Mouse (Mus musculus): Measurements from ENCODE around the gene Syt12. TPM values are rescaled to one million over a fixed set of nuclear protein-coding genes. Genes with fewer than 3 reads are reported as not detected.
A peak's percentile ranks its signal among the peaks of the same experiment; 100 is the strongest.

Syt12 gene
- polyA plus RNA-seq, 1 experiment = 41.8 TPM

GRCm38 (mm10) chr19:4447445-4447844 lies 29.8 kb downstream of the Syt12 start:
- 84% methylated on average over 9 of the region's 9 CpGs for WGBS
- Histone ChIP-seq H3K27ac (ENCODE audit: insufficient read depth, low read depth, low read length) (no peak overlapping the region), H3K4me1 (ENCODE audit: control insufficient read depth, insufficient read depth, insufficient read length, low read length) (0 out of 2 replicates have a peak, but pooled peaks cover 2% of the 10 kb centered on the region), H3K36me3 (ENCODE audit: control insufficient read depth, insufficient read depth, low read length) (no peaks in the 10 kb centered on the region), H3K4me3 (ENCODE audit: low read depth, low read length) (no peak overlapping the region), H3K27me3 (ENCODE audit: control insufficient read depth, insufficient read depth, low read length) (no peaks in the 10 kb centered on the region)
- TF ChIP-seq CTCF (IDR thresholded peaks at IDR 0.05; ENCODE audit: extremely low read depth, insufficient read length, insufficient replicate concordance, low read depth, low read length) (no peak), POLR2A (IDR thresholded peaks at IDR 0.05; ENCODE audit: low read depth, low read length) (no peak)

DNA sequence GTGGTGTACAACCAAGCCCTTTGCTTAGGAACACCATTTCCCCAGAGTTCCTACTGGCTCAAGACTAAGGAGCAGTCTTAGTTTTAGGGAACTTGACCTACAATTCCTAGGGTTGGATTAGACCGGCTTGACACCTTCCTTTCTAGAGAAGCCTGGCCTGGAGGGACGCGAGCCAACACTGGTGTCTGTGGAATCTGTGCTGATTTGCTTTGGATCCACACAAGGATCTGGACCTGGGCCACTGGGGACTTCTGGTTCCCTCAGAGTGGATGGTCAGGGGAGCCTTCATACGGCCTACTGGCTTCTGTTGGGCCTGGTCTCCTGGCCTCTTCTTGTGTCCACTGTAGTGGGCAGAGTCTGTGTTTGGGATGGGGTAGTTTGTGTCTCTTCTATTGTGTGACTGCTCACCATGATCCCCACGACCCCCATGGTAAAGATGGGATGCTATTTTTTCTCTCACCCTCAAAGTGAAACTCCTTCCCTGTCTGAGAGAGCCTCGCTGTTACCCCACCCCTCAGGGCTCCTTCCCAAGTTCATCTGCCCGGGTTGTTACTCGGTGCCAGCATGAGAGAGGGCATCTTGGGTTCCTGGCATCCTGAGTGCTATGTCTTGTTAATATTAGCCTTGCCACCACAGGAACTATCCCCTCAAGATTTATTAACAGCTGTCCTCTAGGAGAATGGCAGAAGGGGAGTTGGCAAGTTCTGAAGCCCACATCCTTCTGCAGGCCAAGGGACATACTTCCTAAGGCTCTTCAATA lies 30.4 kb downstream of the Syt12 start:
- no peak for TF ChIP-seq POLR2A (IDR thresholded peaks at IDR 0.05; ENCODE audit: low read depth, low read length)
- TF ChIP-seq CTCF (IDR thresholded peaks at IDR 0.05; ENCODE audit: extremely low read depth, insufficient read length, insufficient replicate concordance, low read depth, low read length) = no peak
- Histone ChIP-seq H3K36me3 (ENCODE audit: control insufficient read depth, insufficient read depth, low read length) (no peaks in the 10 kb centered on the region), H3K4me3 (ENCODE audit: low read depth, low read length) (no peak overlapping the region), H3K27ac (ENCODE audit: insufficient read depth, low read depth, low read length) (no peak overlapping the region), H3K27me3 (ENCODE audit: control insufficient read depth, insufficient read depth, low read length) (no peaks in the 10 kb centered on the region), H3K4me1 (ENCODE audit: control insufficient read depth, insufficient read depth, insufficient read length, low read length) (peaks cover 3% of the 10 kb centered on the region; the same call in 1 of the 2 replicates)
- WGBS = 84% methylated on average over 8 of the region's 8 CpGs

- peak overlapping the region; percentile 20; the same call in 1 of the 2 replicates for H3K27ac ChIP-seq (ENCODE audit: insufficient read depth, low read depth, low read length)
These were observed 34.8 kb downstream of the Syt12 start for GRCm38 (mm10) chr19:4442408-4442807.

DNA sequence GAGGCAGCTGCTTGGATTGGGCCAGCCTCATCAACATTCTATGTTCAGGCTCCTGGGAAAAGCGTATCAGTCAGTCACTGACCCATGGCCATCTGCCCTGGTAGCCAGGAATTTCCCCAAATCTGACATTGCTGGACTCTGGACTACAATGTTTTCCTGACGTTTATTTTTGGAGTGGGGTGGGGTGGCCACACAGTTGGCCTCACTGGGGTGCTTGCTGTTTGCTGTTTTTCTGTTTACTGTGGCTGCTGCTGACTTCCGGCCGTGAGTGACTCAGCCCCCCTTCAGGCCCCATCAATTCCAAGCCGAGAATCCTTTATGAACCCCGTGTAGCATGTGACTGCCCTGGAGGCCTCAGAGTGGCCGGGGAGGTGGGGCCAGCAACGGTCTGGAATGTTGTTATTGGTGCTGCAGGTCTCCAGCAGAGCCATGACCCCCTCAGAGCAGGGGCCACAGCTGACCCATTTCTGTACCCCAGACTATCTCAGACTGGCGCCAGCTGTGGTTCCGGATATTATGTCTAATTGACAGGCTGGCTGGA lies 35.6 kb downstream of the Syt12 start:
- TF ChIP-seq POLR2A (IDR thresholded peaks at IDR 0.05; ENCODE audit: low read depth, low read length) (no peak), CTCF (IDR thresholded peaks at IDR 0.05; ENCODE audit: extremely low read depth, insufficient read length, insufficient replicate concordance, low read depth, low read length) (peak; percentile 47; the same call in 1 of the 2 replicates)
- 34% methylated on average over 10 of the region's 10 CpGs for WGBS
- Histone ChIP-seq H3K27ac (ENCODE audit: insufficient read depth, low read depth, low read length) (peak overlapping the region; percentile 98), H3K27me3 (ENCODE audit: control insufficient read depth, insufficient read depth, low read length) (no peaks in the 10 kb centered on the region), H3K4me3 (ENCODE audit: low read depth, low read length) (no peak overlapping the region), H3K4me1 (ENCODE audit: control insufficient read depth, insufficient read depth, insufficient read length, low read length) (peaks cover 17% of the 10 kb centered on the region), H3K36me3 (ENCODE audit: control insufficient read depth, insufficient read depth, low read length) (no peaks in the 10 kb centered on the region)

More at GRCm38 (mm10) chr19:4442408-4442807, 34.8 kb downstream of the Syt12 start:
- WGBS = 11% methylated on average over 3 of the region's 3 CpGs
- H3K4me1 ChIP-seq (ENCODE audit: control insufficient read depth, insufficient read depth, insufficient read length, low read length) = peaks cover 17% of the 10 kb centered on the region
- no peaks in the 10 kb centered on the region for H3K36me3 ChIP-seq (ENCODE audit: control insufficient read depth, insufficient read depth, low read length)
- H3K4me3 ChIP-seq (ENCODE audit: low read depth, low read length) = no peak overlapping the region
- TF ChIP-seq POLR2A (IDR thresholded peaks at IDR 0.05; ENCODE audit: low read depth, low read length) = no peak
- TF ChIP-seq CTCF (IDR thresholded peaks at IDR 0.05; ENCODE audit: extremely low read depth, insufficient read length, insufficient replicate concordance, low read depth, low read length) = peak; percentile 82; the same call in 1 of the 2 replicates
- no peaks in the 10 kb centered on the region for H3K27me3 ChIP-seq (ENCODE audit: control insufficient read depth, insufficient read depth, low read length)

DNA sequence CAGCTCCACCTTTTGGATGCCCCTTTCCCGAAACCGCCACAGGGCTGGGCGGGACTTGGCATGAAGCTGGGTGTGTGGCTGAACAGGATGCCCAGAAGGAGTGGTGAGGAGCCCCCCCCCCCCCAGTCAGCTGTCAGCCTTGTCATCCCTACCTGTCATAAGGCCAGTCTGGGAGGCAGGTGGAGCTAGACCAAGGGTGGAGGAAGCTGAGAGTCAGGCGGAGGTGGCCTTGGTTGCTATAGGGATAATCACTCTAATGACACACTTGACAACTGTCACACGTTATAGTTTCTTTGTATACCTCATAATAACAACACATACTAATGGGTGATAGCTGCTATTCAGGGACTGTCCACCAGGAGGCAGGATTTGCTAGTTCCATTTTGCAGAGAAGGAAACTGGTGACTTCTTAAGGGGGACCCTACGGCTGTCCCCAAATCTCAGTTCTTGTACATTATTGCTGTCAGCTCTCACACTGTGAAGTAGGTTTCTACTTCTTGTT lies 36.1 kb downstream of the Syt12 start:
- H3K36me3 ChIP-seq (ENCODE audit: control insufficient read depth, insufficient read depth, low read length) = no peaks in the 10 kb centered on the region
- WGBS = 10% methylated on average over 6 of the region's 6 CpGs
- H3K4me3 ChIP-seq (ENCODE audit: low read depth, low read length) = 0 out of 2 replicates have a peak overlapping the region, but pooled peaks have one; percentile 13
- TF ChIP-seq CTCF (IDR thresholded peaks at IDR 0.05; ENCODE audit: extremely low read depth, insufficient read length, insufficient replicate concordance, low read depth, low read length) (no peak), POLR2A (IDR thresholded peaks at IDR 0.05; ENCODE audit: low read depth, low read length) (no peak)
- H3K4me1 ChIP-seq (ENCODE audit: control insufficient read depth, insufficient read depth, insufficient read length, low read length) = peaks cover 20% of the 10 kb centered on the region
- H3K27me3 ChIP-seq (ENCODE audit: control insufficient read depth, insufficient read depth, low read length) = no peaks in the 10 kb centered on the region
- peak overlapping the region; percentile 98 for H3K27ac ChIP-seq (ENCODE audit: insufficient read depth, low read depth, low read length)

- TF ChIP-seq POLR2A (IDR thresholded peaks at IDR 0.05; ENCODE audit: low read depth, low read length) (no peak), CTCF (IDR thresholded peaks at IDR 0.05; ENCODE audit: extremely low read depth, insufficient read length, insufficient replicate concordance, low read depth, low read length) (no peak)
- H3K4me3 ChIP-seq (ENCODE audit: low read depth, low read length) = peak overlapping the region; percentile 42; the same call in 1 of the 2 replicates
- H3K36me3 ChIP-seq (ENCODE audit: control insufficient read depth, insufficient read depth, low read length) = no peaks in the 10 kb centered on the region
These were observed 37.0 kb downstream of the Syt12 start for GRCm38 (mm10) chr19:4440222-4440621.

More at GRCm38 (mm10) chr19:4440222-4440621, 37.0 kb downstream of the Syt12 start:
- Histone ChIP-seq H3K4me1 (ENCODE audit: control insufficient read depth, insufficient read depth, insufficient read length, low read length) (peaks cover 28% of the 10 kb centered on the region), H3K27ac (ENCODE audit: insufficient read depth, low read depth, low read length) (peak overlapping the region; percentile 98), H3K27me3 (ENCODE audit: control insufficient read depth, insufficient read depth, low read length) (no peaks in the 10 kb centered on the region)
- WGBS = 5% methylated on average over 8 of the region's 8 CpGs

Measured in small intestine, adult 2 months (tissue).